Mouse (Mus musculus): ENCODE results near the gene Elovl4. TPM values are rescaled to one million over a fixed set of nuclear protein-coding genes. Genes with fewer than 3 reads are reported as not detected.

Elovl4 gene
- polyA plus RNA-seq, 1 experiment from 2014 or later, result 140 TPM

DNA sequence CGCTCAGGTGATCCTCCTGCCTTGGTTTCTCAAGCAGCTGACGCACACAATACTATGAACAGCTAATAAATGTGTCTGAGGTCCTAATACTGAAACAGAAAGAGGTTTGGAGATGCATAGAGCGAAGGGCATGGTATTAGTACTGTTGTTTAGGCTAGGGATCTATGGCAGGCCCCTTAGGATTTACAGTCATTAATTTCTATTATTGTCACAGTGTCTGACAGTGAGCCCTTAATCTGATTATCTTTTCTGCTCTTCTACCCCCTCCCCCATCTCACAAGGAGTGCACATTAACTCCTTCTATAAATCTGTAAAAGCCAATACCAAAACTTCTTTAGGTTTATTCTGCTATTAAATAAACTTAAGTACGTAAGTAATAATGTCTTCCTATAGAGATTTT, 44.8 kb downstream of the Elovl4 start:
- Histone ChIP-seq H3K27ac (ENCODE audit: low read depth, low read length) (no peak overlapping the region), H3K9me3 (ENCODE audit: control insufficient read depth, low read length) (no peaks in the 10 kb centered on the region), H3K9ac (ENCODE audit: low read depth, low read length) (no peak overlapping the region), H3K4me1 (ENCODE audit: control insufficient read depth, insufficient read depth, low read depth, low read length) (no peaks in the 10 kb centered on the region), H3K27me3 (replicated peaks; ENCODE audit: control insufficient read depth, insufficient read depth, low read length) (no peaks in the 10 kb centered on the region), H3K4me3 (ENCODE audit: low read length) (no peak overlapping the region), H3K4me2 (ENCODE audit: low read length) (no peak overlapping the region), H3K36me3 (ENCODE audit: control insufficient read depth, insufficient read depth, low read length) (no peaks in the 10 kb centered on the region)
- ATAC-seq, result no peak
- WGBS, result 82% methylated on average over 4 of the region's 4 CpGs

- H3K4me1 ChIP-seq (ENCODE audit: control insufficient read depth, insufficient read depth, low read depth, low read length), result peaks cover 4% of the 10 kb centered on the region; the same call in 1 of the 2 replicates
- H3K9ac ChIP-seq (ENCODE audit: low read depth, low read length), result no peak overlapping the region
- H3K4me2 ChIP-seq (ENCODE audit: low read length), result no peak overlapping the region
- no peak overlapping the region for H3K4me3 ChIP-seq (ENCODE audit: low read length)
- no peaks in the 10 kb centered on the region for H3K36me3 ChIP-seq (ENCODE audit: control insufficient read depth, insufficient read depth, low read length)
- 76% methylated on average over 2 of the region's 2 CpGs for WGBS
- H3K27ac ChIP-seq (ENCODE audit: low read depth, low read length), result no peak overlapping the region
- no peaks in the 10 kb centered on the region for H3K27me3 ChIP-seq (replicated peaks; ENCODE audit: control insufficient read depth, insufficient read depth, low read length)
- ATAC-seq, result no peak
- H3K9me3 ChIP-seq (ENCODE audit: control insufficient read depth, low read length), result no peaks in the 10 kb centered on the region
Measured at GRCm38 (mm10) chr9:83731877-83732276, 74.2 kb downstream of the Elovl4 start.

DNA sequence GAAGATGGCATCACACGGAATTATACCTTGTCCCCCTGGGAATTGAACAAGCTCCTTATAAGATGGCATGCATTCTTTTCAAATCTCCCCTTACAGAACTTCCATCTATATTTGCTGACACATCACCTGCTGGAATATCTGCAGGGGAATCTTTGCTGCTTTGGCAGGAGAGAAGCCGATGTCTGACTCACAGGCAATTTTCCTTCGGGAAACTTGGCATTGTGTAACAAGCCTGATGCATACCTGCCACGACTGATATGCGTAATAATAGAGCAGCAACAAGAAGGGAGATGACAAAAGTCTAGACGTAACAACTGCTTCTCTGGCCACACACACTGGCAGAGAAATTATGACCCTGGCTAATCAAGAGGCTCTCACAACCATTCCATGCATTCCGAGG, 75.2 kb downstream of the Elovl4 start:
- 58% methylated on average over 7 of the region's 7 CpGs for WGBS
- H3K9ac ChIP-seq (ENCODE audit: low read depth, low read length), result no peak overlapping the region

More for the DNA sequence above, 75.2 kb downstream of the Elovl4 start:
- no peak for ATAC-seq
- H3K27ac ChIP-seq (ENCODE audit: low read depth, low read length), result no peak overlapping the region
- H3K4me1 ChIP-seq (ENCODE audit: control insufficient read depth, insufficient read depth, low read depth, low read length), result peaks cover 4% of the 10 kb centered on the region; the same call in 1 of the 2 replicates
- H3K9me3 ChIP-seq (ENCODE audit: control insufficient read depth, low read length), result no peaks in the 10 kb centered on the region
- no peak overlapping the region for H3K4me3 ChIP-seq (ENCODE audit: low read length)
- no peaks in the 10 kb centered on the region for H3K27me3 ChIP-seq (replicated peaks; ENCODE audit: control insufficient read depth, insufficient read depth, low read length)
- no peak overlapping the region for H3K4me2 ChIP-seq (ENCODE audit: low read length)
- H3K36me3 ChIP-seq (ENCODE audit: control insufficient read depth, insufficient read depth, low read length), result no peaks in the 10 kb centered on the region

Other genes starting within 250 kb of the Elovl4 start
- gene Ttk, start 28.4 kb upstream of the Elovl4 start, polyA plus RNA-seq (2015; fragmentation: Nextera tagmentation; extraction: Ambion mirVana), result 4.9 and 6.9 TPM in 2 replicates
- gene Bckdhb, start 118.9 kb upstream of the Elovl4 start, polyA plus RNA-seq (2015; fragmentation: Nextera tagmentation; extraction: Ambion mirVana), result 42.0 and 46.5 TPM in 2 replicates